Mouse (Mus musculus) CH12.LX (cell line): ENCODE measurements around the gene Rtp3. TPM values are rescaled to one million over a fixed set of nuclear protein-coding genes. Genes with fewer than 3 reads are reported as not detected.

Source experiments
- DNase-seq: peaks from one replicate; pipeline ENCODE4 v3.0.0-alpha.2; 2013; ENCODE audit errors: extremely low read depth
- H3K27ac ChIP-seq: 2 replicates; pipeline ENCODE4 v1.5.1; 2012; ENCODE audit warnings: low read depth, mild to moderate bottlenecking, control low read depth, moderate library complexity; ENCODE audit not compliant: insufficient read depth
- H3K27me3 ChIP-seq: replicated peaks from 2 replicates; pipeline ENCODE3; 2012; ENCODE audit warnings: inconsistent platforms
- H3K36me3 ChIP-seq, 2 experiments: replicated peaks in 1 of 2; 2 replicates each; pipeline versions ENCODE3 to v1.6.1; 2012; ENCODE audit warnings: inconsistent platforms in 1 of 2, low read length in 1 of 2, mild to moderate bottlenecking in 1 of 2, mixed read lengths in 1 of 2, moderate library complexity in 1 of 2; ENCODE audit not compliant: control insufficient read depth in 1 of 2, insufficient read depth in 1 of 2
- H3K4me1 ChIP-seq, 2 experiments: 2 replicates each; pipeline ENCODE4 v1.6.1; 2012; ENCODE audit warnings: inconsistent platforms in 1 of 2, moderate library complexity in 1 of 2; ENCODE audit not compliant: insufficient read depth in 2 of 2, control insufficient read depth in 1 of 2
- H3K4me2 ChIP-seq: 2 replicates; pipeline ENCODE4 v1.6.1; 2012; ENCODE audit warnings: low read depth, mild to moderate bottlenecking, control low read depth; ENCODE audit not compliant: poor library complexity, insufficient read depth, severe bottlenecking
- H3K4me3 ChIP-seq, 3 experiments: fragments of 150-350 bp in 1 of 3; sonication (generic) in 1 of 3; replicated peaks in 1 of 3; 2 replicates each; pipeline versions ENCODE3 to v1.5.1; 2011 to 2012; ENCODE audit warnings: low read depth in 2 of 3, low read length in 2 of 3, mild to moderate bottlenecking in 2 of 3, moderate library complexity in 2 of 3, control low read depth in 1 of 3, improper control_type of control experiment in 1 of 3, inconsistent platforms in 1 of 3, mixed read lengths in 1 of 3; ENCODE audit not compliant: poor library complexity in 1 of 3
- H3K79me2 ChIP-seq: replicated peaks from 2 replicates; pipeline ENCODE4 v1.6.1; 2012; ENCODE audit warnings: mild to moderate bottlenecking, moderate library complexity; ENCODE audit not compliant: control insufficient read depth, poor library complexity, insufficient read depth, severe bottlenecking; ENCODE audit errors: extremely low read depth
- H3K9ac ChIP-seq: 2 replicates; pipeline ENCODE4 v1.6.1; 2012; ENCODE audit warnings: low read depth, mild to moderate bottlenecking, control low read depth, moderate library complexity; ENCODE audit not compliant: insufficient read depth
- H3K9me3 ChIP-seq: replicated peaks from 2 replicates; pipeline ENCODE3; 2012; ENCODE audit warnings: low read length, inconsistent platforms, mixed read lengths
- BHLHE40 ChIP-seq: IDR thresholded peaks from 2 replicates; pipeline ENCODE4 v1.6.1; 2011; ENCODE audit warnings: mild to moderate bottlenecking, low read depth, low read length, improper control_type of control experiment
- CHD1 ChIP-seq: IDR thresholded peaks from 2 replicates; pipeline ENCODE4 v1.6.1; 2012; ENCODE audit warnings: low read depth, low read length, improper control_type of control experiment, inconsistent platforms
- CHD2 ChIP-seq: IDR thresholded peaks from 2 replicates; pipeline ENCODE4 v1.6.1; 2011; ENCODE audit warnings: low read length, improper control_type of control experiment
- E2F4 ChIP-seq: IDR thresholded peaks from 2 replicates; pipeline ENCODE4 v1.6.1; 2011; ENCODE audit warnings: low read depth, low read length, improper control_type of control experiment; ENCODE audit not compliant: insufficient replicate concordance
- EP300 ChIP-seq: IDR thresholded peaks from 2 replicates; pipeline ENCODE4 v1.6.1; 2011; ENCODE audit warnings: low read length, improper control_type of control experiment
- HCFC1 ChIP-seq: IDR thresholded peaks from 2 replicates; pipeline ENCODE4 v1.6.1; 2012; ENCODE audit warnings: low read depth, mild to moderate bottlenecking, inconsistent platforms, low read length, improper control_type of control experiment
- IRF4 ChIP-seq: IDR thresholded peaks from 2 replicates; pipeline ENCODE4 v1.6.1; 2014; ENCODE audit warnings: low read depth, mild to moderate bottlenecking, inconsistent platforms, low read length, improper control_type of control experiment
- JUND ChIP-seq: conservative IDR thresholded peaks from 2 replicates; pipeline ENCODE4 v1.6.1; 2011; ENCODE audit warnings: low read depth, low read length, improper control_type of control experiment
- KAT2A ChIP-seq: IDR thresholded peaks from 2 replicates; pipeline ENCODE4 v1.6.1; 2012; ENCODE audit warnings: low read length, improper control_type of control experiment, inconsistent platforms; ENCODE audit not compliant: insufficient replicate concordance
- MAFK ChIP-seq: IDR thresholded peaks from 2 replicates; pipeline ENCODE4 v1.6.1; 2011; ENCODE audit warnings: low read length, improper control_type of control experiment; ENCODE audit not compliant: insufficient replicate concordance
- MAX ChIP-seq: IDR thresholded peaks from 2 replicates; pipeline ENCODE4 v1.6.1; 2011; ENCODE audit warnings: low read length, improper control_type of control experiment
- MAZ ChIP-seq: IDR thresholded peaks from 2 replicates; pipeline ENCODE4 v1.6.1; 2012; ENCODE audit warnings: low read depth, mild to moderate bottlenecking, inconsistent platforms, low read length, improper control_type of control experiment, moderate library complexity
- MEF2A ChIP-seq: IDR thresholded peaks from 2 replicates; pipeline ENCODE4 v1.6.1; 2014; ENCODE audit warnings: low read depth, mild to moderate bottlenecking, inconsistent platforms, low read length, improper control_type of control experiment, borderline replicate concordance
- MYC ChIP-seq: IDR thresholded peaks from 2 replicates; pipeline ENCODE4 v1.6.1; 2011; ENCODE audit warnings: low read depth, mild to moderate bottlenecking, improper control_type of control experiment, low read length
- NRF1 ChIP-seq: IDR thresholded peaks from 2 replicates; pipeline ENCODE4 v1.6.1; 2014; ENCODE audit warnings: low read depth, mild to moderate bottlenecking, inconsistent platforms, low read length, improper control_type of control experiment, moderate library complexity
- RCOR1 ChIP-seq: conservative IDR thresholded peaks from 2 replicates; pipeline ENCODE4 v1.6.1; 2012; ENCODE audit warnings: low read depth, mild to moderate bottlenecking, inconsistent platforms, low read length, improper control_type of control experiment
- SIN3A ChIP-seq: IDR thresholded peaks from 2 replicates; pipeline ENCODE4 v1.6.1; 2012; ENCODE audit warnings: low read length, improper control_type of control experiment, inconsistent platforms
- SMC3 ChIP-seq: IDR thresholded peaks from 2 replicates; pipeline ENCODE4 v1.6.1; 2011; ENCODE audit warnings: low read depth, low read length, improper control_type of control experiment
- TBP ChIP-seq: conservative IDR thresholded peaks from 2 replicates; pipeline ENCODE4 v1.6.1; 2011; ENCODE audit warnings: low read depth, low read length, improper control_type of control experiment
- TCF12 ChIP-seq: IDR thresholded peaks from 2 replicates; pipeline ENCODE4 v1.6.1; 2014; ENCODE audit warnings: low read depth, mild to moderate bottlenecking, inconsistent platforms, low read length, improper control_type of control experiment
- UBTF ChIP-seq: IDR thresholded peaks from 2 replicates; pipeline ENCODE4 v1.6.1; 2012; ENCODE audit warnings: low read depth, mild to moderate bottlenecking, inconsistent platforms, low read length, improper control_type of control experiment, moderate library complexity
- USF1 ChIP-seq: IDR thresholded peaks from 2 replicates; pipeline ENCODE4 v1.6.1; 2014; ENCODE audit warnings: low read depth, mild to moderate bottlenecking, inconsistent platforms, low read length, improper control_type of control experiment
- USF2 ChIP-seq: conservative IDR thresholded peaks from 2 replicates; pipeline ENCODE4 v1.6.1; 2011; ENCODE audit warnings: low read depth, low read length, improper control_type of control experiment
- ZKSCAN1 ChIP-seq: IDR thresholded peaks from 2 replicates; pipeline ENCODE4 v1.6.1; 2012; ENCODE audit warnings: low read depth, inconsistent platforms, low read length, improper control_type of control experiment, borderline replicate concordance
- ZNF384 ChIP-seq: IDR thresholded peaks from 2 replicates; pipeline ENCODE4 v1.6.1; 2012; ENCODE audit warnings: low read depth, low read length, improper control_type of control experiment, inconsistent platforms
- dilution Hi-C: fragments of 300-500 bp; cut with MboI; formaldehyde crosslinking; loops from 2 replicates; pipeline ENCODE4 v1.14.3; 2020; ENCODE audit warnings: low sequenced_read_pairs; ENCODE audit not compliant: extremely low pct_unique_long_range_greater_than_20kb, extremely low pct_ligation_motif_present
- in situ Hi-C: fragments of 300-500 bp; cut with MboI; formaldehyde crosslinking; loops from 3 replicates; pipeline ENCODE4 v1.14.3; 2019; ENCODE audit warnings: low sequenced_read_pairs, low pct_ligation_motif_present, low pct_unique_long_range_greater_than_20kb, mixed read lengths
- polyA plus RNA-seq: library from polyadenylated mRNA; unstranded; fragments of >175 nt; gene quantifications from 2 replicates; pipeline ENCODE4 v1.2.1, GENCODE M21; 2012; ENCODE audit warnings: low read depth; ENCODE audit not compliant: insufficient read length
- total RNA-seq, 2 experiments: library from RNA; depleted of rRNA; stranded (reverse); fragments of 300-350 nt in 1 of 2; fragments of >200 nt in 1 of 2; gene quantifications; 2 replicates each; pipeline ENCODE4 v1.2.3; 2012 to 2014

Rtp3 gene
- total and polyA plus RNA-seq, 3 experiments = not detected

GRCm38 (mm10) chr9:110965062-110965909 lies 25.1 kb downstream of the Rtp3 start (continued):
- 0 out of 2 replicates have a peak, but pooled peaks have one; percentile 20 for TF ChIP-seq JUND
- TF ChIP-seq MYC = peak; percentile 89
- TF ChIP-seq MAZ = no peak; the same call in 1 of the 2 replicates
- TF ChIP-seq ZNF384 = no peak
- 0 out of 2 replicates have a peak, but pooled peaks have one; percentile 25 for TF ChIP-seq NRF1
- TF ChIP-seq TCF12 = peak; percentile 59
- peak; percentile 15 for TF ChIP-seq SMC3
- no peak for TF ChIP-seq ZKSCAN1
- TF ChIP-seq UBTF = no peak
- peak; percentile 84 for TF ChIP-seq HCFC1
- peak; percentile 73; the same call in 1 of the 2 replicates for TF ChIP-seq SIN3A
- TF ChIP-seq CHD2 = 0 out of 2 replicates have a peak, but pooled peaks have one; percentile 11
- peak; percentile 9; the same call in 1 of the 2 replicates for TF ChIP-seq MEF2A
- peak; percentile 51 for TF ChIP-seq IRF4
- TF ChIP-seq USF2 = peak; percentile 88
- peak; percentile 91 for TF ChIP-seq USF1
- TF ChIP-seq RCOR1 = peak; percentile 65
- no peak for TF ChIP-seq CHD1
- TF ChIP-seq BHLHE40 = no peak; the same call in 1 of the 2 replicates
- TF ChIP-seq EP300 = 0 out of 2 replicates have a peak, but pooled peaks have one; percentile 59
- peak; percentile 76 for TF ChIP-seq TBP
- peak; percentile 96 for TF ChIP-seq MAX
- TF ChIP-seq MAFK = 0 out of 2 replicates have a peak, but pooled peaks have one; percentile 37

DNA sequence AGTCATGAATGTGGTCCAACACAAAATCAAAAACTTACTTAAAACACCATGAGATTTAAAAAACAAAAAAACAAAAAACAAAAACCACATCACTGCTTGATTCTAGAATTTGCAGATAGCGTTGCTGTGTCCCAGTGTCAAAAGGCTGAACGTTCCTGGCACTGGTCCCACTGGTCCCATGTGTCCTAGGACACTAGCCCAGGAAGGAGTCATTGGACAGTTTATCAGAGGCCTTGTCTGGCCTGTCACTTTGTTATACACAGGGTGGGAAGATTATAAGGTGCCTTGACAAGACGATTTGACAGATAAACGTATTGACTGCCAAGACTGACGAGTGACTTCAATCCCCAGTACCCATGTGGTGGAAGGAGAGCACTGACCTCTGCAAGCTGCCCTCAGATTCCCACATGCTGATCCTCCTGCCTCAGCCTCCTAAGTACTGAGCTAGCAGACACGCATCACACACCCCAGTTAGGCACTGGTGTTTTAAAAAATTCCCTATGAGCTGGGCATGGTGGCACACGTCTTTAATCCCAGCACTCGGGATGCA lies 26.7 kb downstream of the Rtp3 start:
- no peak overlapping the region for H3K9ac ChIP-seq
- no peaks in the 10 kb centered on the region for H3K36me3 ChIP-seq
- no peak overlapping the region for H3K4me2 ChIP-seq
- no peaks in the 10 kb centered on the region for H3K9me3 ChIP-seq
- no peak for DNase-seq
- no peak overlapping the region for H3K27ac ChIP-seq
- in situ Hi-C loops (no loop called here), dilution Hi-C loops (no loop called here)
- H3K79me2 ChIP-seq = no peaks in the 10 kb centered on the region
- TF ChIP-seq E2F4 (no peak), KAT2A (no peak), TBP (no peak), UBTF (no peak), CHD1 (no peak)
- H3K27me3 ChIP-seq = no peaks in the 10 kb centered on the region
- H3K4me3 ChIP-seq = no peak overlapping the region
- peaks cover 0 to 9% of the 10 kb centered on the region in 2 experiments; a peak in 2 of 4 replicates for H3K4me1 ChIP-seq
